Mouse (Mus musculus) kidney, embryonic 15.5 days (tissue): ENCODE results near the gene Styxl1. TPM values are rescaled to one million over a fixed set of nuclear protein-coding genes. Genes with fewer than 3 reads are reported as not detected.
A peak's percentile ranks its signal among the peaks of the same experiment; 100 is the strongest.

Source experiments
- ATAC-seq: fragments of 200-750 bp; cut with Nextera tagmentation; replicated peaks from 2 replicates; pipeline ENCODE4 v1.8.0; 2017; ENCODE audit warnings: moderate TSS enrichment; ENCODE audit not compliant: low FRiP score
- H3K27ac ChIP-seq: fragments of 300-500 bp; sonication (generic); 2 replicates; pipeline ENCODE4 v1.5.1; 2015; ENCODE audit warnings: mild to moderate bottlenecking, inconsistent platforms
- H3K27me3 ChIP-seq: fragments of 300-500 bp; sonication (generic); 2 replicates; pipeline ENCODE4 v1.6.1; 2015; ENCODE audit warnings: inconsistent platforms
- H3K36me3 ChIP-seq: fragments of 300-500 bp; sonication (generic); 2 replicates; pipeline ENCODE4 v1.6.1; 2015; ENCODE audit warnings: inconsistent platforms
- H3K4me1 ChIP-seq: fragments of 300-500 bp; sonication (generic); 2 replicates; pipeline ENCODE4 v1.6.1; 2015; ENCODE audit warnings: inconsistent platforms
- H3K4me2 ChIP-seq: fragments of 300-500 bp; sonication (generic); 2 replicates; pipeline ENCODE4 v1.6.1; 2015; ENCODE audit warnings: moderate library complexity, mild to moderate bottlenecking, inconsistent platforms
- H3K4me3 ChIP-seq: fragments of 300-500 bp; sonication (generic); replicated peaks from 2 replicates; pipeline ENCODE4 v1.5.1; 2015; ENCODE audit warnings: mild to moderate bottlenecking, inconsistent platforms
- H3K9ac ChIP-seq: fragments of 300-500 bp; sonication (generic); 2 replicates; pipeline ENCODE4 v1.6.1; 2015; ENCODE audit warnings: mild to moderate bottlenecking, inconsistent platforms
- H3K9me3 ChIP-seq: fragments of 300-500 bp; sonication (generic); replicated peaks from 2 replicates; pipeline ENCODE4 v1.6.1; 2016; ENCODE audit warnings: inconsistent platforms
- WGBS: fragments of 180-500 bp; shearing (Covaris S2); methylation state at CpG from one replicate; pipeline ENCODE4 v1.1.7; 2015; ENCODE audit warnings: mixed read lengths; 5-methylcytosine and 5-hydroxymethylcytosine counted together
- microRNA-seq: library from miRNA; unstranded; fragments of <30 nt; microRNA quantifications from one replicate; pipeline ENCODE4, GENCODE M21; 2016
- polyA plus RNA-seq: library from polyadenylated mRNA; unstranded; fragments of >200 nt; fragmentation: Nextera tagmentation; extraction: Ambion mirVana; gene quantifications from 2 replicates; pipeline ENCODE4 v1.2.1, GENCODE M21; 2015

Gene Styxl1
- polyA plus RNA-seq, 1 experiment from 2014 or later: 0.39 TPM

GRCm38 (mm10) chr5:135707855-135708254 is 70.3 kb downstream of the Styxl1 start:
- H3K9ac ChIP-seq: no peak overlapping the region
- H3K9me3 ChIP-seq: no peaks in the 10 kb centered on the region
- H3K4me2 ChIP-seq: no peak overlapping the region
- peaks cover 22% of the 10 kb centered on the region for H3K36me3 ChIP-seq
- no peak overlapping the region for H3K27ac ChIP-seq
- WGBS: 52% methylated on average over 1 of the region's 1 CpGs
- H3K4me1 ChIP-seq: peaks cover 27% of the 10 kb centered on the region
- no peak overlapping the region for H3K4me3 ChIP-seq
- no peaks in the 10 kb centered on the region for H3K27me3 ChIP-seq
- ATAC-seq: no peak

DNA sequence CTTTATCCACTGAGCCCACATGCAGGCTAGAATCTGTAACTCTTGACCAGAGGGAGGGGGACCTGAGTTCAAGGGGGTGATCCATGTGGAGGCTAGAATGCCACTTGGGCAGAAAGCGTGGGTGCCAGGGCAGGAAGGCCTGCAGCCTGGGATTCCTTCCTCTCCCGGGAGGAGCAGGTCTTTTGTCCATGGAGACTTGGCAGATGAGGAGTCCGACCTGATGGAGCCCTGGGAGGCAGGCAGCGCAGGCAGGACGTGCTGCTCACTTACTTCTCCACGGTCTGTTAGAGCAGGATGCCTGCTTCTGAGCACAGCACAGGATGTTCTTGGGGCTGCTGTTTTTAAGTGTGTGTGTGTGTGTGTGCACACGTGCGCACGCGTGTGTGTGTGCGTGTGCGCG is 71.1 kb downstream of the Styxl1 start:
- Histone ChIP-seq H3K27me3 (no peaks in the 10 kb centered on the region), H3K4me2 (no peak overlapping the region), H3K36me3 (peaks cover 28% of the 10 kb centered on the region), H3K4me1 (peaks cover 19% of the 10 kb centered on the region), H3K9ac (no peak overlapping the region), H3K9me3 (no peaks in the 10 kb centered on the region), H3K27ac (no peak overlapping the region), H3K4me3 (no peak overlapping the region)
- WGBS: 93% methylated on average over 13 of the region's 13 CpGs
- no peak for ATAC-seq

GRCm38 (mm10) chr5:135705383-135705782 is 72.8 kb downstream of the Styxl1 start:
- peaks cover 2% of the 10 kb centered on the region for H3K4me1 ChIP-seq
- no peak overlapping the region for H3K27ac ChIP-seq
- no peak overlapping the region for H3K4me3 ChIP-seq
- no peak overlapping the region for H3K4me2 ChIP-seq
- WGBS: 93% methylated on average over 4 of the region's 4 CpGs
- peaks cover 41% of the 10 kb centered on the region for H3K36me3 ChIP-seq
- H3K9me3 ChIP-seq: no peaks in the 10 kb centered on the region
- no peak overlapping the region for H3K9ac ChIP-seq
- H3K27me3 ChIP-seq: no peaks in the 10 kb centered on the region
- ATAC-seq: no peak

DNA sequence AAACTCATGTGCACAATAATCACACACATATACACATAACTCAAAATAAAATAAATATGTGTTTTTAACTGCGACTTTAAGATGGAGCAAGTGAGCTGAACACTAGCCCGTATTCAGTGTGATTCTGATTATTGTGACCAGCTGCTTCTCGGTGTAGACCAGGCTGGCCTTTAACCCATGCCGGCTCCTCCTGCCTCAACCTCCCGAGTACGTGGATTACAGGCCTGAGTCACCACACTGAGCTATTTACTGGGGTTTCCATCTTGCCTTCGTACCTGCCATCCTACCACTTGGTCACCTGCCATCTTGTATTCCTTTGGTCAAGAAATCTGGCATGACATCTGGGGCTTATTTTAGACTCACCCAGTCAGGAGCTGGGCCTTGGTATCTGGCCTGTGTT is 74.8 kb downstream of the Styxl1 start:
- no peak overlapping the region for H3K9ac ChIP-seq
- H3K4me1 ChIP-seq: no peaks in the 10 kb centered on the region
- no peak overlapping the region for H3K4me2 ChIP-seq
- H3K27ac ChIP-seq: no peak overlapping the region
- no peaks in the 10 kb centered on the region for H3K9me3 ChIP-seq
- peaks cover 47% of the 10 kb centered on the region for H3K36me3 ChIP-seq
- H3K4me3 ChIP-seq: no peak overlapping the region
- no peak for ATAC-seq
- 93% methylated on average over 7 of the region's 7 CpGs for WGBS
- H3K27me3 ChIP-seq: no peaks in the 10 kb centered on the region

GRCm38 (mm10) chr5:135702682-135703192 is 75.4 kb downstream of the Styxl1 start:
- no peaks in the 10 kb centered on the region for H3K9me3 ChIP-seq
- 71% methylated on average over 15 of the region's 15 CpGs for WGBS
- H3K4me2 ChIP-seq: no peak overlapping the region
- H3K27ac ChIP-seq: 0 out of 2 replicates have a peak overlapping the region, but pooled peaks have one; percentile 28
- no peak for ATAC-seq
- no peaks in the 10 kb centered on the region for H3K4me1 ChIP-seq
- H3K36me3 ChIP-seq: peaks cover 46% of the 10 kb centered on the region
- no peak overlapping the region for H3K4me3 ChIP-seq
- no peak overlapping the region for H3K9ac ChIP-seq
- no peaks in the 10 kb centered on the region for H3K27me3 ChIP-seq

- Histone ChIP-seq H3K9ac (no peak overlapping the region), H3K27ac (0 out of 2 replicates have a peak overlapping the region, but pooled peaks have one; percentile 28), H3K36me3 (peaks cover 40% of the 10 kb centered on the region), H3K27me3 (no peaks in the 10 kb centered on the region), H3K9me3 (no peaks in the 10 kb centered on the region), H3K4me3 (no peak overlapping the region), H3K4me2 (no peak overlapping the region), H3K4me1 (no peaks in the 10 kb centered on the region)
- WGBS: 88% methylated on average over 6 of the region's 6 CpGs
- ATAC-seq: no peak
Observed at GRCm38 (mm10) chr5:135702190-135702589, 76.0 kb downstream of the Styxl1 start.

DNA sequence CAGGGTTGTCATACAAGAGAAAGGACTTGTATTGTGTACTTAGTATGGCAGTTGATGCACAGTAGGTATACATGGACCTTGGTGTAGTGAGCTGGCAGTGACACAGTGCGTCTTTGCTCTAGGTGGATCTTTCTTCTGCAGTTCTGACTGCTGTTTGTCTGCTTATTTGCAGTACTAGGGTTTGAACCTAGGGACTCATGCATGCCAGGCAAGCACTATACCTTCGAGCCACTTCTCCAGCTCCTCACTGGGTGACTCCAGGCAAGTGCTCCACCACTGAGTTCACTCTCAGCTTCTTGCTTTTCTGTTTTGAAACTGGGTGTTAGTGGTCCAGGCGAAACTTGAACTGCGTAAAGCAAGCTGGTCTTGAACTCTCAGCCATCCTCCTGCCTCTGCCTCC is 76.6 kb downstream of the Styxl1 start:
- no peak overlapping the region for H3K4me2 ChIP-seq
- H3K9me3 ChIP-seq: no peaks in the 10 kb centered on the region
- no peaks in the 10 kb centered on the region for H3K27me3 ChIP-seq
- no peak overlapping the region for H3K4me3 ChIP-seq
- H3K36me3 ChIP-seq: peaks cover 34% of the 10 kb centered on the region
- H3K4me1 ChIP-seq: no peaks in the 10 kb centered on the region
- 97% methylated on average over 4 of the region's 4 CpGs for WGBS
- no peak for ATAC-seq
- no peak overlapping the region for H3K9ac ChIP-seq
- H3K27ac ChIP-seq: no peak overlapping the region

GRCm38 (mm10) chr5:135697711-135698111 is 80.5 kb downstream of the Styxl1 start:
- Histone ChIP-seq H3K4me2 (no peak overlapping the region), H3K4me1 (peaks cover 12% of the 10 kb centered on the region), H3K36me3 (peaks cover 33% of the 10 kb centered on the region), H3K9ac (no peak overlapping the region), H3K4me3 (no peak overlapping the region), H3K27ac (no peak overlapping the region), H3K9me3 (no peaks in the 10 kb centered on the region), H3K27me3 (no peaks in the 10 kb centered on the region)
- 90% methylated on average over 5 of the region's 5 CpGs for WGBS
- ATAC-seq: no peak

Small RNA genes lying within 50 kb of the gene (microRNA-seq; reads per million reads assigned to microRNA genes)
- not detected for gene Mir7034

Other genes starting within 250 kb of the Styxl1 start
- gene Hip1, start 233.3 kb downstream of the Styxl1 start, polyA plus RNA-seq: 43.2 and 45.2 TPM in 2 replicates
- not detected in 2 replicates for gene Ccl26, start 214.8 kb downstream of the Styxl1 start, polyA plus RNA-seq
- 1.9 and 2.4 TPM in 2 replicates for gene Ccl24, start 205.3 kb downstream of the Styxl1 start, polyA plus RNA-seq
- gene Rhbdd2, start 145.8 kb downstream of the Styxl1 start, polyA plus RNA-seq: 45.9 and 51.9 TPM in 2 replicates
- gene Por, start 108.4 kb downstream of the Styxl1 start, polyA plus RNA-seq: 78.2 and 89.0 TPM in 2 replicates
- gene Tmem120a, start 33.9 kb downstream of the Styxl1 start, polyA plus RNA-seq: 64.2 and 68.1 TPM in 2 replicates
- gene Mdh2, start 95 bp upstream of the Styxl1 start, polyA plus RNA-seq: 568 and 588 TPM in 2 replicates
- gene Srrm3, start 28.5 kb upstream of the Styxl1 start, polyA plus RNA-seq: 0.55 and 1.2 TPM in 2 replicates
- 70.0 and 72.9 TPM in 2 replicates for gene Hspb1, start 109.5 kb upstream of the Styxl1 start, polyA plus RNA-seq
- gene Ywhag, start 156.2 kb upstream of the Styxl1 start, polyA plus RNA-seq: 179 and 189 TPM in 2 replicates
- 9.6 and 10.1 TPM in 2 replicates for gene Ssc4d, start 196.1 kb upstream of the Styxl1 start, polyA plus RNA-seq
- 0.30 TPM in 1 of 2 replicates, not detected in the other for gene Zp3, start 201.7 kb upstream of the Styxl1 start, polyA plus RNA-seq
- 29.4 and 29.9 TPM in 2 replicates for gene Dtx2, start 216.4 kb upstream of the Styxl1 start, polyA plus RNA-seq